Mouse (Mus musculus) CD4-positive, CD25-positive, alpha-beta regulatory T cell, adult 2 months (primary cell): ENCODE data around the gene Dleu7.

ENCODE experiments used
- DNase-seq: peaks from one replicate; pipeline ENCODE4 v3.0.0-alpha.2; 2012; ENCODE audit warnings: low read depth, low spot score

Dleu7 gene

DNA sequence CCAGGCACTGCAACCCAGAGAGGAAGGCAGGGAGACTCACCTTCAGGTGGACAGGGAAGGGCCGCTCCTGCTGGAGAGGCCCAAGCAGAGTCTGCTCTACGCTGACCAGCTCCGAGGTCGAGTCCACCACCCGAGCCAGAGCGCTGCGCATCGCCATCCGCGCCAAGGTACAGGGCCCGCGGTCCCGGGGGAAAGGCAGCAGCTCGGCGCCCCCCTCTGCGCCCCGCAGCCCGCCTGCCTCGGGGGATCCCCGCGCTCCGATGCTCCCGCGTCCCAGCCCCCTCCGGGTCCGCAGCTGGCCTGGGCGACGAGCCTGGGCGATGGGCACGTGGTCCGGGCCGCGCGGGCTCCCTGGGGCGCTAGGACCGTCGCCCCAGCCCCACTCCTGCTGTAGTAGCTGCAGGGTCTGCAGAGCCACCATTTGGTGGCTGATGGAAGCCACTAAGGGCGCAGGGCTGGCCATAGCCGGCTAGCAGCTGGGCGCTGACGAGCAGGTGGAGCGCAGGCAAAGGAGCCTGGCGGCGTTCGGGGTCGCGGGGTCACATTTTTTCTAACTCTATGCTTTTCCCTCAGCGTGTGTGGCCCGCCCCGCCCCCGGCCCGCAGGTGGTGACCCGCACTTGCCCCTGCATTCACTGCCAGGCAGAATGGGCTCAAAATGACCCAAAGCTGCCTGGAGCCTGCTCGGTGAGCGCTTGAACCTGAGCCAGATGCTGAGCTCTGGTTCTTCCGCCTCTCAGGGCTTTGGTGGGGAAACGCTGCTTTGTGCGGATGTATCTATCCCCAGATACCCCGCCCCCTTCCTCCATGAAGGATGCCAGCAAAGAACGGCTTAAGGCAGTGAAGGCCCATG, at the start of gene Dleu7, which contains the start of gene Rnaseh2b:
Dleu7 (minus strand) TSS at position 560 of the 852 bp plus-strand sequence.
Rnaseh2b (plus strand) TSS at position 102 of the 852 bp plus-strand sequence.
- peak; percentile 59 for DNase-seq

DNA sequence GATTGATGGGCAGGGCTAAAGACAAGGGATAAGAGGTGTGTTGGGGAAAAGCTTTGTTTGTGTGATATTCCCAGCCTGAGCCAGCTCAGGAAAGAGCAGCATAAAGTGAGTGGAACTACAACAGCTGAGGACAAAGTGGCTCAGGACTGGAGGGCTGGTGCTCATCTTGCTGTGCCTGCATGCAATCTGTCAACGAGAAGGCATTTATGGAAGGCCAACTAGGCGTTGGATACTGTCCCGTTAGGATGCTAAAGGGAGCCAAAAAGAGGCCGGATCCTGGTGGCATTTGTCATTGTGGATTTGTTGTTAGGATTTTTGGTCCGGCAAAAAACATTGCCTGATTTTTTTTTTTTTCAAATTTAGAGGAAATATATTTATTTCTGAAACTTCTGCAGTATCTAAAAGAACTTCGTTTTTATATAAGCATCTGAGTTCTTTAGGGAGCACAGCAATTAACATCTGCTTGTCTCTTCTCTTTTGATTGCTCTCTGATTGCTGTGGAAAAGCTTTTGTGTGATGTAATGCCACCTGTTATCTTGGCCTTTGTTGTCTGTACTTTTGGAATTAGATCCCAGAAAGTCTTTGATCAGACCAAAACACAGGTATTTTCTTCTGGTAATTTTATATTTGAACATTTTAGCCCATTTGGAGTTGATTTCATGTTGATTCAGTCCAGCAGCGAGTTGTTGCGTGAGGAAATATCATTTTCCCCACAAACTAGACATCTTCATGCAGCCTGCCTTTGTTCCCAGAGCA, 49.2 kb upstream of the Dleu7 start:
- no peak for DNase-seq

DNA sequence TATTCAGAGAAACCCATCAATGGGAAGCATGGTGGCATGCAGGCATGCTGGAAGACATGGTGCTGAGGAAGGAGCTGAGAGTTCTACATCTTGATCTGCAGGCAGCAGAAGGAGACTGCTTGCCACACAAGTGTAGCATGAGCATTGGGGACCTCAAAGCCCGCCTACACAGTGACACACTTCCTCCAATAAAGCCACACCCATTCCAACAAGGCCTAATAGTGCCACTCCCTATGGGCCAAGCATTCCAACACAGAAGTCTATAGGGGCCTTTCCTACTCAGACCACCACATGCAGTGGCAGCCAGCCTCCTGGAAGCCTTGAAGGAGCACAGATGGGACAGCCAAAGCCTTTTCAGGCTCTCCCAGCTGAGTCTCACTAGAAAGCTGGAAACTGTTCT, 46.3 kb upstream of the Dleu7 start:
- DNase-seq: no peak

GRCm38 (mm10) chr14:62333909-62334687, 41.3 kb upstream of the Dleu7 start:
- DNase-seq: peak; percentile 23

DNA sequence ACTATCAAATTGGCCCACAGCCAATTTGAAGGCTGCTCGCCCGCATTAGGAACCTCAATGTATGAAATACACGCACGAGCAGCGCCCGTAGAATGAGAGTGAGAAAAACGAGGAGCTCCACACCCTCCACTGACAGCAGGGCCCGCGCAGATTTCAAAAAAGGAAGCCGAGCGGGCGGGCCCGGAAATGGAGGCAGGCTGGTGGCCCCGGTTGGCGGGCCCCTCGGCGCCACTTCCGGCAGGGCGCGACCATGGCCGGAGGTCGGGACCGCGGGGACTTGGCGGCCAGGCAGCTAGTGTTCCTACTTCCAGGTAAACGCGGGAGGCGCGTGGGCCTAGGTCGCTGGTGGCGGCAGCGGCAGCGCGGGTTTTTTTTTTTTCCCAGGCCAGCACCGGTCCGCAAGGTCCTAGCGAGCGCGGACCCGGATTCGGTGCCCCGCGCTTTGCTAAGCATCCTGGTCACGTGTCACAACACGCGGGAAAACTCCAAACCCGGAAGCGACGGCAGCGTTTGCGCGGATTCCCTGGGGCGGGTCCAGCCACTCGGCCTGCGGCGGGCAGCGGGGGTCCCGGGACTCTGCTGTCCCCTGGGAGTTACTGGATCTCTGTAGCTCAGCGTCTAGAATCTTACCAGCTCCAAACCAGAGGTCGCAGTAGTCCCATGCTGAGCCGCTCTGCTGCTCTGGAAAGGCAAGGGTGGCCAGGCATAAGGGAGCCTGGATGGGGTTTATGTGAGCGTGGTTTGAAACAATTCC, 39.2 kb upstream of the Dleu7 start:
- DNase-seq: peak; percentile 86

DNA sequence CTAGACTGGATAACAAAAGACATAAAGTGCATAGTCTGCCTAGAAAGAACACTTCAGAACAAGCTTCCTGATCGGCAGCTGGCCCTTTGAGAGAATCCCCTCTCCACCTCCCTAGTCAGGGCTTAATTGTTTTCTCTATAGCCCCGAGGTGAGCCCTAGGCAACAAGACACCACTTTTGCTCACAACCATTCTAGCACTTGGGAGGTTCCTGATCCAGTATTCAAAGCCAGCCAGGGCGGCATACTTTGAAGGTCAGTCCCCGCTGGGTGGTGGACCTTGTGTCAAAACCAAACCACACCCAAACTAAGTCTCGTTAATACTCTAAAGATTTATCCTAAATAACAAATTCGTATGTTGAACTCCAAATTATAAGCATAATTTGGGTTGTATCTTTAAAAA, 38.6 kb upstream of the Dleu7 start:
- DNase-seq: no peak

- no peak for DNase-seq
These were observed 36.8 kb upstream of the Dleu7 start for GRCm38 (mm10) chr14:62329631-62330030.

DNA sequence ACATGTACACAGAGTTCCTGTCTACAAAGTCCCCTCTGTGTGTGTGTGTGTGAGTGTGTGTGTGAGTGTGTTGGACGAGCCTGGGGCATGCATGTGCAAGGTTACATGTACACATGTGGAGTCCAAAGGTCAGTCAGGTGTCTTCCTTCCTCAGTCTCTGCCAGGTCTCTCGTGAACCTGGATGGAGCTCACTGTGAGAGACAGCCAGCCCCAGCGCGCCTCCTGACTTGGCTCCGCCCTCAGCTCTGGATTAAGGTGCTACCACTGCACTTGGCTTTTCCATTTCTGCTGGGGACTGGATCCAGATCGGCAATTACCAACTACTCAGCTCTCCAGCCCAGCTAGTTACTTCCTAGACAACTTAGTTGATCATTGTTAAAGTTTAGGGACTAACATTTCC, 35.8 kb upstream of the Dleu7 start:
- no peak for DNase-seq

- DNase-seq: no peak
These were observed 34.3 kb upstream of the Dleu7 start for GRCm38 (mm10) chr14:62327171-62327570.

GRCm38 (mm10) chr14:62326026-62326425, 33.2 kb upstream of the Dleu7 start:
- DNase-seq: no peak

DNA sequence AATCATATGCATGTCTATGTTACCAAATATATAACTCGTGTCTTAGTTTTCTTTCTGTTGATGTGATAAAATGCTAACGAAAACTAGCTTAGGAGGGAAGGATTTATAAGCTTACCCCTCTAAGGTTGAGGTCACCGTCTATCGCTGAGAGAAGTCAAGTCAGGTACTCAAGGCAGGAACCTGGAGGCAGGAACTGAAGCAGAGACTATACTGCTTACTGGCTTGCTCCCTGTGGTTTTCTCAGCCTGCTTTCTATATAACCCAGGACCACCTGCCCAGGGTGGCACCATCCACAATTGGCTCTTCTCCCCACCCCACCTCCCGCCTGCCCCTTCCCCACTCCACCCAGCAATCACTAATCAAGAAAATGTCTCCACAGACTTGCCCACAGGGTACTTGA, 32.1 kb upstream of the Dleu7 start:
- DNase-seq: no peak

- no peak for DNase-seq
These were observed 30.6 kb upstream of the Dleu7 start for GRCm38 (mm10) chr14:62323457-62323856.

- no peak for DNase-seq
These were observed 29.9 kb upstream of the Dleu7 start for GRCm38 (mm10) chr14:62322581-62323344.

GRCm38 (mm10) chr14:62311672-62312071, 18.8 kb upstream of the Dleu7 start:
- DNase-seq: no peak

DNA sequence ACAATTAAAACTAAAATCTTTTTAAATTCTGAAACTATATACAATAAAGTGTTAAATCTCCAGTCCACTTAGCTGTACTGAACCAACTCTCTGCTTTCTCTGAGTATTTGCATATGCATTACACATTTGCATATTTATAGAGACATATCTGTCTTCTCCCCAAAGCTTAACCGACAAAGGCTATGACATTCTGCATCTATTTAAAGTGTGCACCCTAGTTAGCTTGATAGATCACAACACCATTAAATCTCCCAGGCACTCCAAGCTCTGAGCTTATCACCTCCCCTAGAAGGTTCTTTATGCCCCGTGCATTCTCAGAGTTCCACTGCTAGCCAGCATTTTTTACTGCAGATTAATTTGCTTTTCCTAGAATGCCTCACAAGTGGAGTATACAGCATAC, 16.2 kb upstream of the Dleu7 start:
- DNase-seq: no peak

DNA sequence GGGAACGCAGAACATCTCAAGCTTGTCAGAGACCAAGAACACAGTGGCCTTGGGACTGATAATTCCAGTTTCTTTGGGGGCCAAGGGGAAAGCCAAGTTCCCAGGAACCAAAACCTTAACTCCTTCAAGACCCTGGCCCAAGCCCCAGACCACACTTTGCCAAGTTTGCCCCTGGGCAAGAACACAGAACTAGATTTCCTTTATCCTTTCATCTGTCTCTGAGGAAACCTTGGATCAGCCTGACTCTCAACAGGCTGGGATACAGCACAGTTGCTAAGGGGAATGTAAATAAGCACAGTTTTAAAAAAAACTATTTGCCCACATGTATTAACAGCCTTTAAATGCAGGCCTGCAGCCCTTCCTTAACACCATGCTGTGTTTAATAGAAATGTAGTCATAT, 14.7 kb upstream of the Dleu7 start:
- no peak for DNase-seq

- DNase-seq: no peak
These were observed 7.2 kb upstream of the Dleu7 start for GRCm38 (mm10) chr14:62300031-62300430.

- DNase-seq: no peak
These were observed 6.0 kb upstream of the Dleu7 start for GRCm38 (mm10) chr14:62298808-62299207.

GRCm38 (mm10) chr14:62292166-62292487, 720 bp downstream of the Dleu7 start:
- DNase-seq: no peak

GRCm38 (mm10) chr14:62291406-62291987, 1.4 kb downstream of the Dleu7 start:
- DNase-seq: no peak
